Mouse (Mus musculus): ENCODE measurements at regions not wholly inside any gene's neighbourhood (a gene's known extent, or its start where the extent isn't known, plus 50 kb on each side); places are given as distances from the start of the nearest gene placed in this dataset.

- ATAC-seq (ENCODE audit: low read depth), result no peak
- Histone ChIP-seq H3K4me1 (ENCODE audit: control insufficient read depth, insufficient read depth, low read length) (no peaks in the 10 kb centered on the region), H3K27me3 (ENCODE audit: control insufficient read depth, insufficient read depth, low read length) (no peaks in the 10 kb centered on the region), H3K9me3 (ENCODE audit: control insufficient read depth, low read length) (no peaks in the 10 kb centered on the region), H3K4me3 (ENCODE audit: low read depth, low read length) (no peak overlapping the region), H3K4me2 (ENCODE audit: low read depth, low read length) (no peak overlapping the region), H3K9ac (replicated peaks; ENCODE audit: low read depth, low read length) (no peak overlapping the region), H3K36me3 (ENCODE audit: control insufficient read depth, insufficient read depth, low read length) (no peaks in the 10 kb centered on the region), H3K27ac (ENCODE audit: low read depth, low read length) (no peak overlapping the region)
- WGBS, result 88% methylated on average over 6 of the region's 6 CpGs
These were observed 93.8 kb upstream of the Frmd6 start for GRCm38 (mm10) chr12:70731498-70731897.

GRCm38 (mm10) chr12:70732591-70732990, 92.7 kb upstream of the Frmd6 start:
- WGBS, result 93% methylated on average over 3 of the region's 3 CpGs

GRCm38 (mm10) chr12:70738554-70738953, 86.8 kb upstream of the Frmd6 start:
- no peak overlapping the region for H3K4me3 ChIP-seq (ENCODE audit: low read depth, low read length)
- no peak for ATAC-seq (ENCODE audit: low read depth)
- no peaks in the 10 kb centered on the region for H3K36me3 ChIP-seq (ENCODE audit: control insufficient read depth, insufficient read depth, low read length)
- no peaks in the 10 kb centered on the region for H3K4me1 ChIP-seq (ENCODE audit: control insufficient read depth, insufficient read depth, low read length)
- H3K4me2 ChIP-seq (ENCODE audit: low read depth, low read length), result no peak overlapping the region
- no peaks in the 10 kb centered on the region for H3K27me3 ChIP-seq (ENCODE audit: control insufficient read depth, insufficient read depth, low read length)
- H3K9ac ChIP-seq (replicated peaks; ENCODE audit: low read depth, low read length), result no peak overlapping the region
- 83% methylated on average over 3 of the region's 3 CpGs for WGBS
- H3K27ac ChIP-seq (ENCODE audit: low read depth, low read length), result no peak overlapping the region
- no peaks in the 10 kb centered on the region for H3K9me3 ChIP-seq (ENCODE audit: control insufficient read depth, low read length)

More at GRCm38 (mm10) chr12:70732591-70732990, 92.7 kb upstream of the Frmd6 start:
- Histone ChIP-seq H3K27ac (ENCODE audit: low read depth, low read length) (no peak overlapping the region), H3K9ac (replicated peaks; ENCODE audit: low read depth, low read length) (no peak overlapping the region), H3K4me1 (ENCODE audit: control insufficient read depth, insufficient read depth, low read length) (no peaks in the 10 kb centered on the region), H3K27me3 (ENCODE audit: control insufficient read depth, insufficient read depth, low read length) (no peaks in the 10 kb centered on the region), H3K9me3 (ENCODE audit: control insufficient read depth, low read length) (no peaks in the 10 kb centered on the region), H3K4me2 (ENCODE audit: low read depth, low read length) (no peak overlapping the region), H3K4me3 (ENCODE audit: low read depth, low read length) (no peak overlapping the region), H3K36me3 (ENCODE audit: control insufficient read depth, insufficient read depth, low read length) (no peaks in the 10 kb centered on the region)
- ATAC-seq (ENCODE audit: low read depth), result no peak

GRCm38 (mm10) chr12:70739316-70739715, 86.0 kb upstream of the Frmd6 start:
- no peaks in the 10 kb centered on the region for H3K9me3 ChIP-seq (ENCODE audit: control insufficient read depth, low read length)
- H3K27me3 ChIP-seq (ENCODE audit: control insufficient read depth, insufficient read depth, low read length), result no peaks in the 10 kb centered on the region
- H3K27ac ChIP-seq (ENCODE audit: low read depth, low read length), result no peak overlapping the region
- no peak overlapping the region for H3K4me2 ChIP-seq (ENCODE audit: low read depth, low read length)
- H3K4me1 ChIP-seq (ENCODE audit: control insufficient read depth, insufficient read depth, low read length), result no peaks in the 10 kb centered on the region
- no peak overlapping the region for H3K9ac ChIP-seq (replicated peaks; ENCODE audit: low read depth, low read length)
- no peak overlapping the region for H3K4me3 ChIP-seq (ENCODE audit: low read depth, low read length)
- ATAC-seq (ENCODE audit: low read depth), result no peak
- WGBS, result 89% methylated on average over 6 of the region's 6 CpGs
- no peaks in the 10 kb centered on the region for H3K36me3 ChIP-seq (ENCODE audit: control insufficient read depth, insufficient read depth, low read length)

- no peaks in the 10 kb centered on the region for H3K27me3 ChIP-seq (ENCODE audit: control insufficient read depth, insufficient read depth, low read length)
- H3K4me3 ChIP-seq (ENCODE audit: low read depth, low read length), result no peak overlapping the region
- no peak for ATAC-seq (ENCODE audit: low read depth)
- H3K36me3 ChIP-seq (ENCODE audit: control insufficient read depth, insufficient read depth, low read length), result no peaks in the 10 kb centered on the region
- no peak overlapping the region for H3K4me2 ChIP-seq (ENCODE audit: low read depth, low read length)
- H3K27ac ChIP-seq (ENCODE audit: low read depth, low read length), result no peak overlapping the region
- H3K9ac ChIP-seq (replicated peaks; ENCODE audit: low read depth, low read length), result no peak overlapping the region
- H3K4me1 ChIP-seq (ENCODE audit: control insufficient read depth, insufficient read depth, low read length), result no peaks in the 10 kb centered on the region
- WGBS, result 77% methylated on average over 7 of the region's 7 CpGs
- H3K9me3 ChIP-seq (ENCODE audit: control insufficient read depth, low read length), result no peaks in the 10 kb centered on the region
These were observed 85.5 kb upstream of the Frmd6 start for GRCm38 (mm10) chr12:70739766-70740165.

GRCm38 (mm10) chr12:70742836-70743235, 82.5 kb upstream of the Frmd6 start:
- ATAC-seq (ENCODE audit: low read depth), result no peak
- no peak overlapping the region for H3K4me3 ChIP-seq (ENCODE audit: low read depth, low read length)
- H3K27ac ChIP-seq (ENCODE audit: low read depth, low read length), result no peak overlapping the region
- H3K9me3 ChIP-seq (ENCODE audit: control insufficient read depth, low read length), result no peaks in the 10 kb centered on the region
- no peaks in the 10 kb centered on the region for H3K27me3 ChIP-seq (ENCODE audit: control insufficient read depth, insufficient read depth, low read length)
- 91% methylated on average over 3 of the region's 3 CpGs for WGBS
- no peaks in the 10 kb centered on the region for H3K4me1 ChIP-seq (ENCODE audit: control insufficient read depth, insufficient read depth, low read length)
- no peak overlapping the region for H3K4me2 ChIP-seq (ENCODE audit: low read depth, low read length)
- H3K36me3 ChIP-seq (ENCODE audit: control insufficient read depth, insufficient read depth, low read length), result no peaks in the 10 kb centered on the region
- H3K9ac ChIP-seq (replicated peaks; ENCODE audit: low read depth, low read length), result no peak overlapping the region

- H3K9ac ChIP-seq (replicated peaks; ENCODE audit: low read depth, low read length), result no peak overlapping the region
- no peaks in the 10 kb centered on the region for H3K36me3 ChIP-seq (ENCODE audit: control insufficient read depth, insufficient read depth, low read length)
- H3K9me3 ChIP-seq (ENCODE audit: control insufficient read depth, low read length), result no peaks in the 10 kb centered on the region
- no peak overlapping the region for H3K27ac ChIP-seq (ENCODE audit: low read depth, low read length)
- H3K4me3 ChIP-seq (ENCODE audit: low read depth, low read length), result no peak overlapping the region
- H3K4me2 ChIP-seq (ENCODE audit: low read depth, low read length), result no peak overlapping the region
- no peak for ATAC-seq (ENCODE audit: low read depth)
- no peaks in the 10 kb centered on the region for H3K4me1 ChIP-seq (ENCODE audit: control insufficient read depth, insufficient read depth, low read length)
- 86% methylated on average over 2 of the region's 2 CpGs for WGBS
- no peaks in the 10 kb centered on the region for H3K27me3 ChIP-seq (ENCODE audit: control insufficient read depth, insufficient read depth, low read length)
These were observed 79.6 kb upstream of the Frmd6 start for GRCm38 (mm10) chr12:70745681-70746080.

- no peak overlapping the region for H3K9ac ChIP-seq (replicated peaks; ENCODE audit: low read depth, low read length)
- 87% methylated on average over 2 of the region's 2 CpGs for WGBS
- no peak for ATAC-seq (ENCODE audit: low read depth)
- no peaks in the 10 kb centered on the region for H3K27me3 ChIP-seq (ENCODE audit: control insufficient read depth, insufficient read depth, low read length)
- H3K27ac ChIP-seq (ENCODE audit: low read depth, low read length), result no peak overlapping the region
- H3K4me3 ChIP-seq (ENCODE audit: low read depth, low read length), result no peak overlapping the region
- 0 out of 2 replicates have a peak, but pooled peaks cover 8% of the 10 kb centered on the region for H3K4me1 ChIP-seq (ENCODE audit: control insufficient read depth, insufficient read depth, low read length)
- H3K4me2 ChIP-seq (ENCODE audit: low read depth, low read length), result no peak overlapping the region
- H3K9me3 ChIP-seq (ENCODE audit: control insufficient read depth, low read length), result no peaks in the 10 kb centered on the region
- no peaks in the 10 kb centered on the region for H3K36me3 ChIP-seq (ENCODE audit: control insufficient read depth, insufficient read depth, low read length)
These were observed 75.7 kb upstream of the Frmd6 start for GRCm38 (mm10) chr12:70749651-70750050.

- H3K9me3 ChIP-seq (ENCODE audit: control insufficient read depth, low read length), result no peaks in the 10 kb centered on the region
- 64% methylated on average over 7 of the region's 7 CpGs for WGBS
- H3K36me3 ChIP-seq (ENCODE audit: control insufficient read depth, insufficient read depth, low read length), result no peaks in the 10 kb centered on the region
- no peaks in the 10 kb centered on the region for H3K27me3 ChIP-seq (ENCODE audit: control insufficient read depth, insufficient read depth, low read length)
- H3K4me3 ChIP-seq (ENCODE audit: low read depth, low read length), result no peak overlapping the region
- no peak overlapping the region for H3K9ac ChIP-seq (replicated peaks; ENCODE audit: low read depth, low read length)
- 0 out of 2 replicates have a peak, but pooled peaks cover 8% of the 10 kb centered on the region for H3K4me1 ChIP-seq (ENCODE audit: control insufficient read depth, insufficient read depth, low read length)
- no peak overlapping the region for H3K4me2 ChIP-seq (ENCODE audit: low read depth, low read length)
- no peak for ATAC-seq (ENCODE audit: low read depth)
- H3K27ac ChIP-seq (ENCODE audit: low read depth, low read length), result no peak overlapping the region
These were observed 74.4 kb upstream of the Frmd6 start for GRCm38 (mm10) chr12:70750651-70751578.

Measured in neural tube, embryonic 14.5 days (tissue).